Mouse (Mus musculus) retina, postnatal 1 day (tissue): ENCODE results near the gene Cog1.

Experiments
- DNase-seq: peaks from one replicate; pipeline ENCODE4 v3.0.0-alpha.2; 2012

The Cog1 gene

DNA sequence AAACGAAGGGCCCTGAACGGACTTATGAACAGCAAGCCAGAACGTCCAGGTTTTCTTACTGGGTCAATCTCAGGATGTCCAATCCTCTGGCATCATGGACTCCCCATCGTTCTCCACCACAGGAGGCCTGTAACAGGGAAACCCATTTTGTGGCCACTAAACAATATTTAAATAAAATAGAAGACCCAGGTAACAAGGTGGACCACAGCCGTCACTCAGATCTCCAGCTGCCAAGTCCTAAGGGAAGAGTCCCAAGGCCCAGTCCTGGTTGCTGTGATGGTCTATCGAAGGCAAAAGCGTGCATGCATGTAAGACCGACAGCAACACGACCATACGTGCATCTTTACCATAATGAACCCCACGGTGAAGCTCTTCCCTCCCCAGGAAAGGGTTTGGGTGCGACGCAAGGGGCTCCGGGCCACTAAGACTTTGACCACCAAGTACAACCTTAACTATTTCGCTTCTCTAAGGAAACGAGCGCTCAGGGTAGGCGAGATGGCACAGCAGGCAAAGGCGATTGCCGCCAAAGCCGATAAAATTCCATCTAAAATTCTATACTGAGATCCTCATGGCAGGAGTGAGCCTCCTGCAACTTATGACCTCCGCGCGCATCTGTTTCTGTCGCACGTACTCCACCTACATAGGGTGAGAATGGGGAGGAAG lies at the start of gene Cog1:
Cog1 (plus strand) TSS at position 480 of the 663 bp plus-strand sequence.
- DNase-seq, result peak; percentile 11

DNA sequence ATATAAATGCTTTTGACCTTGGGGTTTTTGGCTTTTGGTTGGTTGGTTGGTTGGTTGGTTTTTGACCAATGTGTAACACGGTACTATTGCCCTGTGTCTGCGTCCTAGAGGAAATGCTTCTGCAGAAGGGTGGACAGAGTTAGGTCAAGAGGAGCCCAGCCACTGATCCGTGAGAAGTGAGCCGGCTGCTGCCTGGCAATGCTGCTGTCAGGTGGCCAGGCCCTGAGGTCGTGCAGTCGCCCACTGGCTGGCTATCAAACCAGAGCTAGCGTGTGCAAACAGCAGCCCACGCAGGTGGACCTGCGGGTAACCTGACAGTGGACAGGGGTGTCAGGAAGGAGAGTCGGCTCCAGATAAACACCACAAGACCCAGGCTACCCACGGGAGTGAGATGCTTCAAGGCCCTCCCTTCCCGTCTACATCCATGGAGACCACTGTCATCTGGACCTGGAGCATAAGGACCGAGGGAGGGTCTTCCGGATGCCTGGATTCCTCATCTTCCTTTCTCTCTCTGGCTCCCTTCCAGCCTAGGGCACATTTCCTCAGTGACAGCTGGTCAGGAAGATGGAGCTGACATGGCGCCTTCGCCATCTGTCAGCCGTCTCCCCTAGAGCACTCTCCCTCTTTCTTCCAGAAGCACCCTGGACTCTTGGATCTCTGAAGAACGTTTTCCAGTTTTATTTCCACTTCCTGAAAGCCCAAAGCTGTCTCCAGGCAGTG lies 48.3 kb upstream of the Cog1 start:
- DNase-seq, result peak; percentile 74

DNA sequence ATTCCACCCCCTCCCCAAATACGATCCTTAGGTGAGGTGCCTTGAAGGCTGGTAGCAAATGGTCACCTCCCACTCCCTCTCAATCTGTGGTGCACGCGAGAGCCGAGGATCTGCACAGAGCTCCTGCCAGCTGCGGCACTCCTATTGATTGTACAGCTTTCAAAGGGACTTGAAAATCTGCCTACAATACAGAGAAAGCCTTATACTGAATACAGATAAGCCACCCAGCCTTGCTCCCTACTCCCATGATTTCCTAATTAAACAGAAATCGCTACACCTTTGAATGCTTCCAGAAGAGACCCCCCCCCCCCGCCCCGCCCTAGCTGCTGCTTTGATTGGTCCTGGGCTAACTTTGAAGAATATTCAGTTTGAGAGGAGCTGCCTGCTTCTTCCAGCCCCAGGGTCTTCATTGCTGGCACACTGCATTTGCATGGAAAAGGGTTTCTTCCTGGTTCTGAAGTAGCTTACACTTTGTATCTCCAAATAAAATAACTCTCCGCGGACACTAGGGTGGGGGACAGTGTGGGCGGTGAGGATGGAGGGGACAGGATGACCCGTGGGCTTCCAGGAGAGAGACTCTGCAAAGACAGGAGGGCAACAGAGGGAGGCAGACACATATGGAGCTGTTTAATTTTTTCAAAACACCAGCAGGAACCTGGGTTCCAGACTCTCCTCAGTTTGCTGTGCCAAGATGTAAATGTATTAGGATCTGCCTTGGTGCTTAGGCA lies 47.2 kb upstream of the Cog1 start:
- no peak for DNase-seq

DNA sequence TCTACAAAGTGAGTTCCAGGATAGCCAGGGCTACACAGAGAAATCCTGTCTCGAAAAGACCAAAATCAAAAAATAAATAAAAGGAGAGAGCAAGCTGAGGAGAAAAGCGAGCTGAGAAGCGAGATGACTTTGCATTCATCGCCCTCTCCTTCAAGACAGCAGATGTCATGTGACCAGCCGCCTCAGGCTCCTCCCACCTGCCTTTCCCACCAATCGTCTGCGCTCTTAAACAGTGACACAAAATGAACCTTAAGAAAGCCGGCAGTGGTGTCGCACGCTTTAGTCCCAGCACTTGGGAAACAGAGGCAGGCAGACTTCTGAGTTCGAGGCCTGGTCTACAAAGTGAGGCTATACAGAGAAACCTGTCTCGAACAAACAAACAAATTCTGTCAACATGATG lies 41.4 kb upstream of the Cog1 start:
- no peak for DNase-seq

DNA sequence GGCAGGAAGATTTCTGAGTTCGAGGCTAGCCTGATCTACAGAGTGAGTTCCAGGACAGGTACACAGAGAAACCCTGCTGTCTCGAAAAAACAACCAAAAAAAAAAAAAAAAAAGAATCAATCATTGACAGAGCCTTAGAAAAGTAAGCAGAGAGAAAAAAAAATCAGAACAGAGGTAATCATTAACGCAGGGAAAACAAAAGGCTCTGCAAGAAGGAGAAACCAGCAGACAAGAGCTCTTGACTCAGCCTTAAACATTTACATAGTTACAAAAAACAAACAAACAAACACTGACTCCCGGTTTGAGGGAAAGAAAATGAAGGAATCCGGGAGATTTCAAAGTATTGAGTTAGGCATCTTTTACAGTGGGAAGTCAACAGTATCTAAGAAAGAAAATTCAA lies 39.4 kb upstream of the Cog1 start:
- no peak for DNase-seq

DNA sequence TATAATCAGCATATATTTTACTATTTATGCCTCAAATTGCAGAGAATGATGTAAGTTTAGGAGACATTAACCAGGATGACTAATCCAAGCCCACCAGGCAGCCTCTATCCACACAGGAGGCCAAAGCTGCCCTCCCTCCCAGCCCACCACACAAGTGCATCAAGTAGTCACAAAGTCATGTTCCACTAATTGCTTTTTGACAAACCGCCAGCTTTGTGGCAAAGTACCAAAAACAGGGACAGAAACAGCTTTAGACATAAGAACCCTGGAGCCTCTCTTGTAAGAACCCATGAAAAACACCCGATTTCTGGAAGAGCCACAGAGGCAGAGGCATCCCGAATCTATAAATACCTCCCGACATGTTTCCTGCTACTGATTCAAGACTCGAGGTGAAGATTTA lies 38.7 kb upstream of the Cog1 start:
- DNase-seq, result no peak

DNA sequence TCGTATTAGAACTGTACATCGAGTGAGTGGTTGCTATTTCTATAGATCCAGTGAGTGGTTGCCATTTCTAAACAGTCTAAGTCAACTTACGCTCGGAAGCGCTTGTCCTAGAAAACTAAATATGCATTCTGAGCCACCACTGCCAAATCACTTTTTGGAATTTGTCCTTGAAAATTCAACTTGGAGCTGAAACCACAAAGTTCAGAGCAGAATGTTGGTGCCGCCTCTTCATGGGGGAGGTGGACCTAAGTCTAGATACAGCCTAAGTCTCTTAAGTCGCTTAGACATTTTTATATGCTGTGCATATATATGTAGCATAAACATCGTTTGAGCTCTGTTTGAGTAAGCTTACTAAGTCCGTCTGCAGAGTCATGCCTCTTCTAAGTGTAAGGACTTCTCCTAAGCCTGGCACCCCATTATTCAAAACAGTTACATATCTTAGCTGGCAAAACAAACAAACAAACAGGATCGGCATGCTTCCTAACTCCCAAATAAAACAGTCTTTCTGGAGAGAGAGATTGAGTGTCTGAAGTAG lies 37.8 kb upstream of the Cog1 start:
- DNase-seq, result no peak

DNA sequence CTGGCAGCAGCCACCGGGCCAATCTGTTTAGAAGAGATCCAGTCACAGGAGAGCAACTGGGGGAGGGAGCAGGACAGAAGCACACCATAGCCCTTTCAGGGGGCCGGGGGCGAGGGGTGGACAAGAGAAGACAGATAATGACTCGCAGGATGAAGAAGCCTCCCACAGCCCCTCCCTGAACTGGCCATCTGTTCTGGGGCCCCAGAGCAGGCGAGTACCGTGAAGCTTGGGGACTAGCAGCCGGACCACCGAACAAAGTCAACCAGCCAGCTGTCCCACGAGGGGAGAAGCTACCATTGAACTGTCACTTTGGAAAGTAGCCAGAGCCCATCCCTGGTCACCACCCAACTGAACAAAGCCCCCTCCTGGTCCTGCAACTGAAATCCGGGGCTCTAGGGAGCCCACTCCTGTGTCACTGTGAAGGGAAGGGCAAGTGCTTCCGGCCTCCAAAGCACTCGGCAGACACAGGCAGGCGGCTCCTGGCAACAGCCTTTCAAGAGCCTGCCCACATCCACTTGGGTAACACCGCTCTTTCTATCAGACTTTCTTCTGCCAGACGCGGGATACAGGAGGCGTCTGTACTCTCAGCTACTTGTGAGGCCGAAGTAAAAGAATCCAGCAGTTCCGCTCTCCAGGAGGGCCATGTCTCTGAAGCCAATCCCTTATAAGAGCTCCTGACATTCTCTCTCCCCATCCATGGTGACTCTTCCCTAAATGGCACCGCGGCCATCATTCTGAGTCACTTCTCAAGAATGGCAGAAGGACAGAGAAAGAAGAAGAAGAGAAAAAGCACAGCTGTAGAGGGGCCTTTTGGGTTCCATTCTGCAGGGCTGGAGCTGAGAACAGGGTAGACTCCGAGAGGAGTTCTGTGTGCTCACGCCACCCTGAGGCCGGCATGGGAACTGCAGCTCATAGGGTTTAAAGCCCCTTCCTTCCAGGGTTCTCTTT lies 37.0 kb upstream of the Cog1 start:
- DNase-seq, result peak; percentile 91

DNA sequence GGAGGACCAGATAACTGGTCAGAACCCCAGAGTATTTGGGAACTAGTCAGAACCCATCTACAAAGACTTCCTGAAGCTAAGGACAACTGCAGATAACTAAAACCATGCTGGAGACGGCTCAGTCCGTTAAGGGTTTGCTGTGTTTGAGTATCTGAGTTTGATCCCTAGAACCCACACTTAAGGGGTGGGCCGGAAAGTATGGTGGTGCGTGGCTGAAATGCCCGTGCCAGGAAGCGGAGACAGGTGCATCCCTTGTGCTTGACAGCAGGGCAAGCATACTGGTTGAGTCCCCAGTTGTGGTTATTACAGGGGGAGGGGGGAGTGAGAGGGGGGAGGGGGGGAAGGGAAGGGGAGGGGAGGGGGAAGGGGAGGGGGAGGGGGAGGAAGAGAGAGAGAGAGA lies 34.5 kb upstream of the Cog1 start:
- DNase-seq, result no peak

DNA sequence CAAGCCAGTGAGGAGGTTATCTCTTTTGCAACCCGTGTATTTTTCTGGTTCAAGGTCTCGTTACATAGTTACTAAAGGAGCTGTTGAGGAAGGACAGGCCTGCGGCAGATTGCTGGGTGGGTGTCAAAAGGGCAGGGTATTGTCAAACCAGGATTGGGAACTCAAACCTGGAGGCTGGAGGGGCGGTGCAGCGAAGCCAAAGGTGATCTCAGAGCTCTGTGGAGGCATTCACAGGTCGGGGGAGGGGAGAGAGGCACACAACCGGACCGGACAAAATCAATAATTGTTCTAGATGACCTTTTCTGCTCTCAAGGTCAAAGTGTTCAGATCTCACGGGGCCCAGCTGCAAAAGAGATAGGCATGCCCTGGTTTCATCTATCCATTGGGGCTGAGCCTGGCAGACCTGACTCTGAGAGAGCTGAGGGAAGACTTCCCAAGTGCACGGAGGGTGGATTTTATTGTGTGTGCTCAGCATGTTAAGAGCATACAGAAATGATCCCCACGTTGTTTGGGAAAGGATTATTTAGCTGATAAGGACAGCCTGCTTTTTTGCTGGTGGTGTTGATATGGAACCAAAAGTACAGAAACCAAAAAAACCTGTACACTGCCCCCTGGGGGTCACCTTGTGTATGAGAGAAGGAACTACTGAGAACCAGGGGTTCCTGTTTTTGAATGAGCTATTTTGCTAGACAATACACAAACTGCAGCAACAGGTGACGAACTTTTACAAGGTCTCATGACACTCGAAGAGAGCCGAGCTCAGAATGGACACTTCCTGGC lies 31.6 kb upstream of the Cog1 start:
- peak; percentile 79 for DNase-seq

DNA sequence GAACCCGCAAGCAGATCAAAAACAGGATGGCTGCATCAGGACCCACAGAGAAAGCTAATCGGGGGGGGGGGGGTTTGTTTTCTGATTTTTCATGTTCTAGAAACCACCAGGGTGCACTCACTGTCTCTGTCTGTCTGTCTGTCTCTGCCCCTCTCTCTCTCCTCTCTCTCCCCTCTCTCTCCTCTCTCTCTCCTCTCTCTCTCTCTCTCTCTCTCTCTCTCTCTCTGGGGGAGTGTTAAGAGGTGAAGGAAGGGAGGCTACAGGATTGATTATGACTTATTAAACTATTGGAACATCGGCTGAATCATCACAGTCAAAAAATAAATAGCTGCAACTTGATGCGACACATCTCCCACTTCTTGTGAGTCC lies 30.7 kb upstream of the Cog1 start:
- no peak for DNase-seq

DNA sequence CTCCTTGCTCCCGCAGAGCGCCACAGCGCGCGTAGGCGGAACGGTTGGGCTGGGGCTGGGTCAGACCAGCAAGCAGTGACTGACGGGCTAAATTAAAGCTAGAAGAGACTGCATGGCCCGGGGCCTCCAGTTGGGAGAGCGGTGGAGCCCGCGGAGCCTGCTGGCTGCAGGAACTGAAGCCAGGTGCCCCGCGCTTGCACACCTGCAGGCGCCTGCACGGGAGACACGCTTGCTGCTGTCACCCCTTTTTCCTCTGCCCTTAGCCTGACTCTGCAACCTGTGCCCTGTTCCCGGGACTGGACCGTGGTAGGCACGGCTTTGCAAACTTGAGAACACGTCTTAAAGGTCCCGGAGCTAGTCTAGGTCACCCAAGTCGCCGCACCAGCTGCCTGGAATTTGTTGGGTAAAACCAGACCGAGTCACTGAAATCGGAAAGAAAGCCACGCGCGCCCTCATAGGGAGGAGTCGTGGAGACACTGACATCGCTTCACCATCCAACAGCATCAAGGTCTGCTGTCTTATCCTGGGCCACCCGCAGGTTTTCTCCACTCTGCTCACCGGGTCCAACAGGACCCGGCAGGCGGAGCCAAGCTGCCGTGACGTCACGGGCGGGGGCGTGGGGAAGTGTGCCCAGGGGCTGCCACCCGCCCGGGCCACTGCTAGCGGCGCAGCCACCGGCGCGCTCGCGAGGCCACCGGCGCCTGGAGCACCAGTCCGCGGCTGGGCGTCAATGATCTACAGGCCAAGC lies 30.1 kb upstream of the Cog1 start, which contains the start of gene Sstr2:
Sstr2 (plus strand) TSS at position 671 of the 748 bp plus-strand sequence.
- peak; percentile 86 for DNase-seq

DNA sequence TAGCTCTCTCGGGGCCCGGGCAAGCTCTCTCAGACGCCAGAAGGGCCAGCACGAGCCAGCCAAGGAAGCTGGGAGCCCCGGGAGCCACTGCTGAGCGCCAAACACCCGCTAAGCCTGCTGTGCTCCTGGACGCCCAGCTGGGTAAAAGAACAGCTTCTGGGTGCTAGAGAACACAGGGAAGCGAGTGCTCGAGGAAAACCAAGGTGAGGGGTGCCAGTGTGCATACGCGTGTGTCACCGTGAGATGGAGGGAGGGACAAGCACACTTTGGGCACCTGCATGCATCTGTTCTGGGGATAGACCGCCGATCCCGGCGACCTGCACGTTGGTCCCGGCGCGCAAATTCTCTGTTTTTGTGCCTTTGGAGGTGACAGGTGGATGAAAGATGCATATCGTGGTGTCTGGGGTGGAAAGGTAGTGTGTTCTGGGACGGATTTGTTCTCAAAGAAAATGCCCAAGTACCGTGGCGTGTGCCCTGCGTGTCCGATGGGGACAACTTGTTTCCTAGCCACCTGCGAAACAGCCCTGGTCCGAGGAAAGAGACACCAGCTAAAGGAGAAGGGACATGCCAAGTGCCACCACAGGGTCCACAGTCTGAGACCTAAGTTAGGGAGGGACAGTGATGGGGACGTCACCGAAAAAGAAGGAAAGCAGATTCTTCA lies 29.4 kb upstream of the Cog1 start:
- no peak for DNase-seq

DNA sequence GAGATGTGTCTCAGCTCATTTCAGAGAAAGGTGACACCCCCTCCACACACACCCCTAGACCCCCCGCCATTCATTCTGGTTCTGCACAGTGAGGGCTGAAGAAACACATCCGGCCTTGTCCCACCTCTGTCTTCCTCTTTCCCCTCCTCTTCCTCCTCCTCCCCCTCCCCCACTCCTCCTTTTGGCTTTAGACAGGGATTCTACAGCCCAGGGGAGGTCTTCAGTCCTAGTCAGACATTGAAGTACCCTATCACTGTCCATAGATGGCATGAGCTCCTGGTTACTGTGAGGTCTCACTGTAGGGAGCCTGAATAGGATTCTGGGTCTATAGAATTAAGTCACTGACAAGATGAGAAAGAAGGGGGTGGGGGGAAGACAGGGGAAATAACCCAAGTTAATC lies 28.0 kb upstream of the Cog1 start:
- no peak for DNase-seq

DNA sequence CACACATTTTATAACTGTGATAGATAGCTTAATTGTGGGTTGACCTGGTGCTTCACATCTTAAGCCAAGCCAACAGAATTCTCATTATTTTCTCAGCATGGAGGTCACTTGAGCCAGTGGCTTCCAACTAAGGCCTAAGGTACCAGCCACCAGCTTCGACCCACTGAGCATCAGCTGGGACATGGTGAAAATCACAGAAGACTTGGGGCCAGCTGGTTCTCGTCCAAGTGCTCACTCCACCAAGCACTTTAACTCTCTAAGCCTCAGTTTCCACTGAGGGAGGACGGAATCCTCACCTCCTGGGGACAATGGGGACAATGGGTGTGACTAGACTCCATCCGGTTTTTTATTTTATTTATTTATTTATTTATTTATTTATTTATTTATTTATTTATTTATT lies 26.9 kb upstream of the Cog1 start:
- no peak for DNase-seq

DNA sequence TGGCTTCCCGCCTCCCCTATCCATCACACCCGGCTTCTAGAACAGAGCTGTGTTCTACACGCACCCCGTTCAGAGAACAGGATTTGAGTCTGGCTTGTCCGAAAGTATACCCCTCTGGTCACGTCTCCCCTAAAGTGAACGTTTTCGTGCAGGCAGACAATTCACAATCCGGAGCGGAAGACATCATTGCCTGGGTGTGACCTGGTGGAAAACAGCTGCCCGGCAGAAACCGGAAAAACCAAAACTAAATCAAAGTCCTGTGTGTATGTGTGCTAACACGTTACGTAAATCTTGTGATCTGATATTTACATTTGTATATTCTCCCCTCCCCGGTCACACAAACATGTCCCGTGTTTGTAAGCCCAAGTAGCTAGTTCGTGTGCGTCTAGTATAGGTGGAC lies 23.5 kb upstream of the Cog1 start:
- no peak for DNase-seq

DNA sequence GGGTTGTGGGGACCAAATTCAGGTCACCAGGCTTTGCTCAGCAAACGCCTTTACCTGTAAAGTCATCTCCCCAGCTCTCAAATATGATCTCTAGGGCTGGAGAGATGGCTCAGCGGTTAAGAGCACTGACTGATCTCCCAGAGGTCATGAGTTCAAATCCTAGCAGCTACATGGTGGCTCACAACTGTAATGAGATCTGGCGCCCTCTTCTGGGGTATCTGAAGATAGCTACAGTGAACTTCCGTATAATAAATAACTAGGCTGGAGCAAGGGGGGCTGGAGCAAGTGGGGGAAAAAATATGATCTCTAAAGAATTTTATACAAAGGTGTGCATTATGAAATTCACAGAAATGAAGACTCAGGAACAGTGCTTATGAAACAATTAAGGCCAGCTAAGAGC lies 21.2 kb upstream of the Cog1 start:
- DNase-seq, result peak; percentile 57

DNA sequence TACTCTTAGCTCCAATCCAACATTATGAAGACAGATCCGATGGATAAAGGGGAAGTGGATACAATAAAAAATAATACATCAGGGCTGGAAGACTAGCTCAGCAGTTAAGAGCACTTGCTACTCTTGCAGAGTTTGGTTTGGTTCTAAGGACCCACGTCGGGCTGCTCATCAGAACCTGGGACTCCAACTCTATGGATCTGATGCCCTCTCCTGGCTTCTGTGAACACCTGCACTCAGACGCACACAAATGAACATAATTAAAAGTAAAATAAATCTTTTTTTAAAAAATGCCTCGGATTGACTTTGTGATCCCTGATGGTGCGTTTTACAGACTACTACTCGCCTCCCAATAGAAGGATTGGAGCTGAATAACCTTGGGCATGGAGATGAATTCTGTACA lies 18.3 kb upstream of the Cog1 start:
- DNase-seq, result peak; percentile 48

DNA sequence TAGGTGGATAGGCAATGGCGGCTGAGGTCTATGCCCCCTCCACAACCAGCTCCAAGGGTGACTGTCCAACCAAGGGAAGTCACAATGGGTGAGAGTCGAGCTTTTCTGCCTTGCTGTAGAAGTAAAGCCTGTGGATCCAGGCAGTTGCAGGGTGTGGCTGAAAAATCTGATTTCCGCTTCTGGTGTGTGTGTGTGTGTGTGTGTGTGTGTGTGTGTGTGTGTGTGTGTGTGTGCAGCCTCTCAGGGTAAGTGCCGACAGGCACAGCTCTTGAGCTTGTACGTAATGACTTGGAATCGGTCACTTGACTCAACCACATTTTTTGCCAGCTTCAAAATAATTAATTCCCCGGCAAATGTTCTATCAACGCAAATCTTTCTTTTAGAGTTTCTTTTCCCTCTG lies 17.7 kb upstream of the Cog1 start:
- DNase-seq, result no peak

DNA sequence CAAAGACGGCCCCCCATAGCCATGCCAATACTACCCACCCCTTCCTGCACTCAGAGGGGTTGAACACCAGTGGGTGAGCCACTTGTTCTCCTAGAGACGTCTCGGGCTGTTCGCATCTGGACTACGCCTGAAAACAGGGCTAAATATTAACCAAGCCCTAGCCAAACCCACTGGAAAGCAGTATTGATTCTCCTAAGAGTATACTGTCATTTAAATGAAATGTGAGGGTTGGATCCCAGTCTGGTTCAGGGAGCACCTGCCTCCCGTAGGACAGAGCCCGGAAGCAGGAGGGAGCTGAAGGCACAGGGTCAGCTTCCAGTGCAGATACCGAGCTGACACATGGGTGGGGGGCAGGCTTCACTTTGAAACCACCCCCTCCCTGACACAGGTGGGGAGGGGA lies 17.1 kb upstream of the Cog1 start:
- no peak for DNase-seq

DNA sequence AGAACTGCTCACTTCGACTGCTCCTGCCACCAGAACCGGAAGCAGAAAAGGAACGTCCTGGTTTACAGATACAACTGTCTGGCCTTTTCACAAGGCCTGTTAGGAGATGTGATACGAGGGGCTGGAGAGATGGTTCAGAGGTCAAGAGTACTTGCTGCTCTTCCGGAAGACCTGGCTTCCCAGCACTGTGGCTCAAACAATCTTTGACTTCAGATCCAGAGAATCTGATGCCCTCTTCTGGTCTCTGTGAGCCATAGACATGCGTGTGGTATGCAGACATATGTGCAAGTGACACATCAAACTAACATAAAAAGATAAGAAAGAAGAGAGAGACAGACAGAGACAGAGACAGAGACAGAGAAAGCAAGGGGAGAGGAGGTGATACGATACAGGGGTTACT lies 16.7 kb upstream of the Cog1 start:
- no peak for DNase-seq
